Comparison of ENCODE assay signal across 8 mouse cellular contexts in the genomic region with DNA sequence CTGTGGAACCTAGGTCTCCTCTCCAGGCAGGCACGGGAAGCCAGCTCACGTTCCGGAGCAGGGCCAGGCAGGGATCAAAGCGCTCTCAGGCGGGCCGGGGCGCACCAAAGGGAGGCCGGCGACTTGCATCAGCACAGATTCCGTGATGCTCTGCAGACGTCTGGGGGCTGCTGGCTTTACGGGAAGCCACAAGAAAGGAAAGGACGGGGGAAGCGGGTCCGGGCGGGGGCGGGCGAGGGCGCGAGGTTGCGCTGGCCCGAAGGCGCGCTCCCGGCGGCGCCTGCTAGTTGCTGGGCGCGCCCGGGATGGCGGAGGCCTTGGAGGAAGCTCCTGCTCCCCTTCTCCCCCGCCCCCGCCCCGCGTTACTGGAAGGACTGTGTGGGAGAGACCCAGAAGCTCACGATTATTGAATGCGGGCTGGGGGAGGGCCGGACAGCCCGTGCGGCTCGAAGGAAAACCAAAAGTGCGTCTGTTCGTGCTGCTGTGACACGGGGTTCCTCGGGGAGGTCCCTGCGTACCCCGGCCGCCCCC. TPM values are rescaled to one million over a fixed set of nuclear protein-coding genes. Genes with fewer than 3 reads are reported as not detected.
DNase-seq lines count a peak whose midpoint lies in the region; ATAC-seq and TF ChIP-seq lines count a peak whose summit lies in the region.

No protein-coding gene starts in this region.

- H3K4me2 ChIP-seq in intestine, postnatal 0 days (replicated peaks; ENCODE audit: low read depth) = peak overlapping the region; percentile 86

- H3K4me1 ChIP-seq in intestine, postnatal 0 days (replicated peaks; ENCODE audit: control insufficient read depth, insufficient read depth, low read length) = peaks cover 5% of the 10 kb centered on the region; the same call in 1 of the 2 replicates
- H3K4me1 ChIP-seq in limb, embryonic 10.5 days = peaks cover 47% of the 10 kb centered on the region
- H3K4me1 ChIP-seq in midbrain, embryonic 10.5 days = peaks cover 48% of the 10 kb centered on the region
- peaks cover 3% of the 10 kb centered on the region; the same call in 1 of the 2 replicates for H3K4me1 ChIP-seq in small intestine, adult 2 months (ENCODE audit: control insufficient read depth, insufficient read depth, insufficient read length, low read length)

- TF ChIP-seq POLR2A in small intestine, adult 2 months (IDR thresholded peaks at IDR 0.05; ENCODE audit: low read depth, low read length) = no peak

- peak overlapping the region; percentile 92 for H3K9ac ChIP-seq in intestine, postnatal 0 days (ENCODE audit: low read depth, low read length)

- no peak for ATAC-seq in intestine, postnatal 0 days

- DNase-seq in spleen, adult 18-20 months = peak; percentile 22 to 39
- DNase-seq in spleen, adult 12 weeks (ENCODE audit: low spot score) = no peak
- peak; percentile 78 for DNase-seq in embryo, embryonic 9.5 days (ENCODE audit: extremely low spot score)
- peak; percentile 98 for DNase-seq in heart, adult 11 months
- peak; percentile 81 for DNase-seq in limb, embryonic 10.5 days (ENCODE audit: low spot score)
- peak; percentile 75 for DNase-seq in midbrain, embryonic 10.5 days (ENCODE audit: low spot score)

- peak overlapping the region; percentile 97 for H3K27ac ChIP-seq in intestine, postnatal 0 days (ENCODE audit: low read depth, low read length)
- H3K27ac ChIP-seq in limb, embryonic 10.5 days = peak overlapping the region; percentile 82
- H3K27ac ChIP-seq in midbrain, embryonic 10.5 days (replicated peaks) = peak overlapping the region; percentile 74
- peak overlapping the region; percentile 99 for H3K27ac ChIP-seq in small intestine, adult 2 months (ENCODE audit: insufficient read depth, low read depth, low read length)

- no peaks in the 10 kb centered on the region for H3K27me3 ChIP-seq in intestine, postnatal 0 days (replicated peaks; ENCODE audit: control insufficient read depth, insufficient read depth, low read length)
- H3K27me3 ChIP-seq in limb, embryonic 10.5 days (ENCODE audit: low read depth, poor library complexity, severe bottlenecking) = peaks cover 60% of the 10 kb centered on the region
- H3K27me3 ChIP-seq in midbrain, embryonic 10.5 days (ENCODE audit: low read depth, poor library complexity, severe bottlenecking) = peaks cover 88% of the 10 kb centered on the region
- no peaks in the 10 kb centered on the region for H3K27me3 ChIP-seq in small intestine, adult 2 months (ENCODE audit: control insufficient read depth, insufficient read depth, low read length)

- no peak for TF ChIP-seq CTCF in intestine, postnatal 0 days (IDR thresholded peaks at IDR 0.05; ENCODE audit: low read depth)
- TF ChIP-seq CTCF in small intestine, adult 2 months (IDR thresholded peaks at IDR 0.05; ENCODE audit: extremely low read depth, insufficient read length, insufficient replicate concordance, low read depth, low read length) = no peak

- H3K9me3 ChIP-seq in intestine, postnatal 0 days (ENCODE audit: control insufficient read depth) = no peaks in the 10 kb centered on the region
- no peaks in the 10 kb centered on the region for H3K9me3 ChIP-seq in limb, embryonic 10.5 days (replicated peaks)
- H3K9me3 ChIP-seq in midbrain, embryonic 10.5 days (replicated peaks) = no peaks in the 10 kb centered on the region

- 3% methylated on average over 35 of the region's 48 CpGs for WGBS in intestine, postnatal 0 days
- WGBS in limb, embryonic 10.5 days = under 1% methylated on average over 47 of the region's 48 CpGs
- 1% methylated on average over 45 of the region's 48 CpGs for WGBS in midbrain, embryonic 10.5 days
- 2% methylated on average over 33 of the region's 48 CpGs for WGBS in small intestine, adult 2 months

- no peaks in the 10 kb centered on the region for H3K36me3 ChIP-seq in intestine, postnatal 0 days (ENCODE audit: control insufficient read depth, insufficient read depth)
- H3K36me3 ChIP-seq in limb, embryonic 10.5 days = no peaks in the 10 kb centered on the region
- no peaks in the 10 kb centered on the region for H3K36me3 ChIP-seq in midbrain, embryonic 10.5 days
- H3K36me3 ChIP-seq in small intestine, adult 2 months (ENCODE audit: control insufficient read depth, insufficient read depth, low read length) = no peaks in the 10 kb centered on the region

- peak overlapping the region; percentile 73 for H3K4me3 ChIP-seq in intestine, postnatal 0 days (ENCODE audit: low read depth, low read length)
- peak overlapping the region; percentile 69 for H3K4me3 ChIP-seq in limb, embryonic 10.5 days
- peak overlapping the region; percentile 69 for H3K4me3 ChIP-seq in midbrain, embryonic 10.5 days
- H3K4me3 ChIP-seq in small intestine, adult 2 months (ENCODE audit: low read depth, low read length) = peak overlapping the region; percentile 63

RNA-seq across cellular contexts. Expression of gene Fosl2, which starts 2.6 kb away (rescaled TPM):
- polyA plus RNA-seq in intestine, postnatal 0 days (2015; fragmentation: Nextera tagmentation; extraction: Ambion mirVana) = 5.8 and 5.9 TPM in 2 replicates
- polyA plus RNA-seq in limb, embryonic 10.5 days (2016; fragmentation: Nextera tagmentation; extraction: Ambion mirVana) = 0.48 and 0.63 TPM in 2 replicates
- 0.40 and 0.41 TPM in 2 replicates for polyA plus RNA-seq in midbrain, embryonic 10.5 days (2016; fragmentation: Nextera tagmentation; extraction: Ambion mirVana)
- polyA plus RNA-seq in small intestine, adult 2 months (2012; rRNA removed) = 34.9 and 116 TPM in 2 replicates
